Mouse (Mus musculus) right cerebral cortex, adult 2 months (tissue): Measurements from ENCODE around the gene Six5.

ENCODE experiments used
- DNase-seq, 2 experiments: peaks; one replicate each; pipeline ENCODE4 v3.0.0; 2021 to 2022; ENCODE audit warnings: low spot score in 2 of 2

The Six5 gene

DNA sequence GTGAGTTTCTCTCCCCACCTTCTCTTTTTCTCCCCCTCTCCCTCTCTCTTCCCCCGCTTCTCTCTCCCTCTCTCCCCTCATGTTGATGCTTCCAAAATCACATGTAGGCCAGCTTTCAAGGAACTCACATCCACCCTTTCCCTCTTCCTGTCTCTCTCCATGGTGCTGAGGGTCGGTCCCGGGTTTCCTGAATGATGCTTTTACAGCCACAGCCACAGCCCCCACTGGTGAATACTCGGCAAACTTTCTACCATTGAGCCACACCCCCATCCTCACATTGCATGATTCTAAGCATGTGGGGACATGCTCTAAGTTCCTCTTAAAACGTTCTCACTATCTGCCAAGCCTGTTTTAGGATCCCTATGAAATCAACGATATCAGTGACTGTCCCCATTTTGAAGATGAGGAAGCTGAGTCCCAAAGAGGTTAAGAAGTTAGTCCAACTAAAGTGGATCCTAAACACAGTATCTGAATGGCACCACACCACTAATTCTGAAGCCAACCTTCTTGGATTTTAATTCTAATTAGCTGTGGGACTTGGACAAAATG is 53.2 kb downstream of the Six5 start:
- no peak for DNase-seq
